Mouse (Mus musculus): Measurements from ENCODE around the gene Tbc1d13.

- TF ChIP-seq POLR2A (IDR thresholded peaks at IDR 0.05; ENCODE audit: extremely low read depth, insufficient read depth, low read length), result no peak
- TF ChIP-seq CTCF (IDR thresholded peaks at IDR 0.05; ENCODE audit: extremely low read depth, insufficient read depth, low read length), result no peak
Measured at GRCm38 (mm10) chr2:30198021-30198420, 64.5 kb downstream of the Tbc1d13 start.
